Mouse (Mus musculus) G1E (cell line): ENCODE data around the gene Eef2k.

ENCODE experiments used
- CTCF ChIP-seq: IDR thresholded peaks from 2 replicates; pipeline ENCODE4 v1.5.1; 2012; ENCODE audit warnings: low read depth, low read length, inconsistent platforms, mixed read lengths
- GATA1 ChIP-seq: IDR thresholded peaks from 2 replicates; pipeline ENCODE4 v1.6.1; 2012; ENCODE audit warnings: borderline replicate concordance, low read length, inconsistent platforms, mixed read lengths

- TF ChIP-seq CTCF (no peak), GATA1 (no peak)
Observed at GRCm38 (mm10) chr7:120861488-120862047, 18.9 kb downstream of the Eef2k start.
